Mouse (Mus musculus) spleen, adult 2 months (tissue): ENCODE data around the gene Rapgef2.

Experiments used
- CTCF ChIP-seq: fragments of 200-500 bp; IDR thresholded peaks from 2 replicates; pipeline ENCODE4 v1.5.1; 2011; ENCODE audit warnings: mild to moderate bottlenecking, inconsistent platforms; ENCODE audit not compliant: insufficient read depth, insufficient read length, insufficient replicate concordance; ENCODE audit errors: extremely low read depth
- POLR2A ChIP-seq: fragments of 200-500 bp; IDR thresholded peaks from 2 replicates; pipeline ENCODE4 v1.6.1; 2011; ENCODE audit warnings: low read depth, low read length, inconsistent platforms

- TF ChIP-seq CTCF: no peak
- TF ChIP-seq POLR2A: no peak
Observed at GRCm38 (mm10) chr3:79285097-79285675, 1.1 kb downstream of the Rapgef2 start.
